Mouse (Mus musculus) kidney, embryonic 14.5 days (tissue): Measurements from ENCODE around the gene Actr1b. TPM values are rescaled to one million over a fixed set of nuclear protein-coding genes. Genes with fewer than 3 reads are reported as not detected.

Experiments
- ATAC-seq: fragments of 200-750 bp; cut with Nextera tagmentation; 2 replicates; pipeline ENCODE4 v1.8.0; 2017; ENCODE audit warnings: moderate number of reproducible peaks, mild to moderate bottlenecking, moderate TSS enrichment, moderate library complexity; ENCODE audit not compliant: low FRiP score, low TSS enrichment
- H3K27ac ChIP-seq: fragments of 300-500 bp; sonication (generic); 2 replicates; pipeline ENCODE4 v1.5.1; 2014; ENCODE audit warnings: low read depth, mild to moderate bottlenecking, low read length, moderate library complexity, mixed read lengths
- H3K27me3 ChIP-seq: fragments of 300-500 bp; sonication (generic); 2 replicates; pipeline ENCODE4 v1.6.1; 2014; ENCODE audit warnings: mild to moderate bottlenecking, low read length; ENCODE audit not compliant: control insufficient read depth, insufficient read depth
- H3K36me3 ChIP-seq: fragments of 300-500 bp; sonication (generic); 2 replicates; pipeline ENCODE4 v1.6.1; 2014; ENCODE audit warnings: low read length, mixed read lengths; ENCODE audit not compliant: control insufficient read depth, insufficient read depth
- H3K4me1 ChIP-seq: fragments of 300-500 bp; sonication (generic); 2 replicates; pipeline ENCODE4 v1.6.1; 2014; ENCODE audit warnings: low read length, mixed read lengths; ENCODE audit not compliant: control insufficient read depth, insufficient read depth
- H3K4me2 ChIP-seq: fragments of 300-500 bp; sonication (generic); replicated peaks from 2 replicates; pipeline ENCODE4 v1.6.1; 2014; ENCODE audit warnings: low read depth, mild to moderate bottlenecking, low read length
- H3K4me3 ChIP-seq: fragments of 300-500 bp; sonication (generic); 2 replicates; pipeline ENCODE4 v1.5.1; 2014; ENCODE audit warnings: mild to moderate bottlenecking, low read length
- H3K9ac ChIP-seq: fragments of 300-500 bp; sonication (generic); 2 replicates; pipeline ENCODE4 v1.6.1; 2014; ENCODE audit warnings: low read depth, mild to moderate bottlenecking, low read length, moderate library complexity
- H3K9me3 ChIP-seq: fragments of 300-500 bp; sonication (generic); 2 replicates; pipeline ENCODE4 v1.6.1; 2016; ENCODE audit warnings: low read length; ENCODE audit not compliant: control insufficient read depth
- WGBS: fragments of 180-500 bp; shearing (Covaris S2); extraction: QIAGEN DNeasy Blood & Tissue Kit; methylation state at CpG from one replicate; pipeline ENCODE4 v1.1.7; 2014; 5-methylcytosine and 5-hydroxymethylcytosine counted together
- polyA plus RNA-seq: library from polyadenylated mRNA; unstranded; fragments of >200 nt; fragmentation: Nextera tagmentation; extraction: Ambion mirVana; gene quantifications from 2 replicates; pipeline ENCODE4 v1.2.1, GENCODE M21; 2014

Gene Actr1b
- polyA plus RNA-seq, 1 experiment from 2014 or later: 93.0 TPM

GRCm38 (mm10) chr1:36709055-36709853, 5.0 kb downstream of the Actr1b start:
- WGBS: under 1% methylated on average over 33 of the region's 33 CpGs
- peaks cover 30% of the 10 kb centered on the region for H3K36me3 ChIP-seq
- peak; percentile 72 for ATAC-seq
- H3K4me2 ChIP-seq: peak overlapping the region; percentile 61
- no peaks in the 10 kb centered on the region for H3K9me3 ChIP-seq
- peak overlapping the region; percentile 83 for H3K27ac ChIP-seq
- peak overlapping the region; percentile 91 for H3K9ac ChIP-seq
- H3K27me3 ChIP-seq: no peaks in the 10 kb centered on the region
- H3K4me3 ChIP-seq: peak overlapping the region; percentile 94
- H3K4me1 ChIP-seq: peaks cover 13% of the 10 kb centered on the region

DNA sequence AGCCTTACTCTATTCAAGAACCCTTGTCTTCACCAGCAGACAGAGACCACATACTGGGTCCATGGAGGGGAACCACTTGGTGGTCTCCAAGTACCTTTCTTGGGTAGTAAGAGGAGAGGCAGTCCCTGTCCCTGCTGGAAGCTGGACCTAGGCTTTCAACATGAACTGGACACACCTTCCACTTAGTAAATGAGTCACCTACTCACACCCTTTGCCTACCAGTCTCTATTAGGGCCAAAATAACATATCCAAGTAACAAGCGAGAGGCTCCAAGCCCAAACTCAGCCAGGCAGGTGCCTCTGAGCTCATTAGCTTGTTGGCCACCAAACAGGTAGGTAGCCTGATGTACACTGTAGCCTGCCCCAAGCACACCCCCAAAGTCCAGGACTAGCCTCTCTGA, 5.6 kb downstream of the Actr1b start:
- 86% methylated on average over 1 of the region's 1 CpGs for WGBS
- Histone ChIP-seq H3K9me3 (no peaks in the 10 kb centered on the region), H3K4me2 (peak overlapping the region; percentile 61), H3K36me3 (peaks cover 36% of the 10 kb centered on the region), H3K9ac (peak overlapping the region; percentile 91; the same call in 1 of the 2 replicates), H3K4me3 (peak overlapping the region; percentile 94), H3K4me1 (peaks cover 13% of the 10 kb centered on the region), H3K27me3 (no peaks in the 10 kb centered on the region), H3K27ac (no peak overlapping the region)
- no peak for ATAC-seq

- Histone ChIP-seq H3K27ac (no peak overlapping the region), H3K4me3 (no peak overlapping the region), H3K9me3 (no peaks in the 10 kb centered on the region), H3K9ac (no peak overlapping the region), H3K36me3 (peaks cover 45% of the 10 kb centered on the region), H3K4me2 (no peak overlapping the region), H3K27me3 (no peaks in the 10 kb centered on the region), H3K4me1 (peaks cover 13% of the 10 kb centered on the region)
- WGBS: 77% methylated on average over 3 of the region's 3 CpGs
- no peak for ATAC-seq
Observed at GRCm38 (mm10) chr1:36707797-36708196, 6.4 kb downstream of the Actr1b start.

- WGBS: 79% methylated on average over 2 of the region's 2 CpGs
Observed at GRCm38 (mm10) chr1:36707166-36707565, 7.1 kb downstream of the Actr1b start.

GRCm38 (mm10) chr1:36697030-36697429, 17.2 kb downstream of the Actr1b start:
- 59% methylated on average over 5 of the region's 5 CpGs for WGBS
- peak overlapping the region; percentile 13; the same call in 1 of the 2 replicates for H3K9ac ChIP-seq
- H3K4me2 ChIP-seq: no peak overlapping the region
- H3K4me3 ChIP-seq: no peak overlapping the region
- no peaks in the 10 kb centered on the region for H3K9me3 ChIP-seq
- H3K36me3 ChIP-seq: peaks cover 58% of the 10 kb centered on the region
- no peaks in the 10 kb centered on the region for H3K27me3 ChIP-seq
- H3K27ac ChIP-seq: no peak overlapping the region
- peaks cover 10% of the 10 kb centered on the region for H3K4me1 ChIP-seq
- ATAC-seq: no peak

More at GRCm38 (mm10) chr1:36707166-36707565, 7.1 kb downstream of the Actr1b start:
- Histone ChIP-seq H3K27ac (no peak overlapping the region), H3K36me3 (peaks cover 51% of the 10 kb centered on the region), H3K9me3 (no peaks in the 10 kb centered on the region), H3K4me1 (peaks cover 13% of the 10 kb centered on the region), H3K27me3 (no peaks in the 10 kb centered on the region), H3K9ac (no peak overlapping the region; the same call in 1 of the 2 replicates), H3K4me2 (no peak overlapping the region), H3K4me3 (no peak overlapping the region)
- no peak for ATAC-seq

GRCm38 (mm10) chr1:36696411-36696810, 17.8 kb downstream of the Actr1b start:
- Histone ChIP-seq H3K4me1 (peaks cover 11% of the 10 kb centered on the region), H3K4me3 (no peak overlapping the region), H3K9ac (no peak overlapping the region), H3K9me3 (no peaks in the 10 kb centered on the region), H3K4me2 (no peak overlapping the region), H3K27me3 (no peaks in the 10 kb centered on the region), H3K36me3 (peaks cover 52% of the 10 kb centered on the region), H3K27ac (no peak overlapping the region)
- 52% methylated on average over 6 of the region's 6 CpGs for WGBS
- ATAC-seq: no peak

- H3K9me3 ChIP-seq: no peaks in the 10 kb centered on the region
- no peak overlapping the region for H3K27ac ChIP-seq
- no peaks in the 10 kb centered on the region for H3K27me3 ChIP-seq
- no peak overlapping the region for H3K9ac ChIP-seq
- H3K36me3 ChIP-seq: peaks cover 38% of the 10 kb centered on the region
- ATAC-seq: no peak
- H3K4me1 ChIP-seq: peaks cover 11% of the 10 kb centered on the region
- 88% methylated on average over 6 of the region's 6 CpGs for WGBS
- H3K4me2 ChIP-seq: no peak overlapping the region
- H3K4me3 ChIP-seq: no peak overlapping the region
Observed at GRCm38 (mm10) chr1:36694871-36695270, 19.4 kb downstream of the Actr1b start.

DNA sequence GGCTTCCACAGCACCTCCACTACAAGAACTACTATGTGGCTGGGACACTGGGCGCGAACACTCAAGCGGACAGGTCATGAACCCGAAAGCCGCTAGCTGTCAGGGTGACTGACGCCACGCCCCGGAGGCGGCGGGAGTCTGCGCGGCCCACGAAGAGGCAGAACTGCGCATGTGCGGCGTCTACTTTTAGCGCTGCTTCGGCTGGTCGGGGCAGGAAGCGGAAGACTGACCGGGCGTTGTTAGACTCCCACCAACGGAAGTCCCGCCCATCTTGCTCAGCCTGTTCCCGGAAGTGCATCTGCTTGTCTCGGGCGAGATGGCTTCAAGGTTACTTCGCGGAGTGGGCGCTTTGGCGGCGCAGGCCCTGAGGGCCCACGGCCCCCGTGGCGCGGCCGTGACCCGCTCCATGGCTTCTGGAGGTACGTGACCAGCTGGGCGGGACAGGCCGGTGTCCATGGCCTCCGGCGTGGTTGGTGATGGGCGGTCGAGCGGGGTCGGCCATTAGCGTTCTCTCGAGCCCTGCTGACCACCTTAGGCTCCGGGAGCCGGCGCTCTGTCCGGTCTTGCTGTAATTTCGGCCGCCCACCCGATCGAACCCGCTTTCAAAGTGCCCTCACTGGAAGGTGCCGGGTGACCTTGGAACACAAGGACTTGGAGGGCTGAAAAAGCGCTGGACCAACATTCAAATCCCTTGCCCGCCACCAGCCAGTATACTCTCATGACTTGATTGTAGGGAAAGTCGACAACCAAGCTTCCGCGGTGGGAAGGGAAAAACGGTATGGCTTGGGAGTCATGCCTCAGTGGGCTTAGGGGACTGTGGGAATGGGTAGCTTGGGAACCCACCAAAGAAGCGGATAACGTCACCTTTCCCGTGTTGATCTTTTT, 22.7 kb downstream of the Actr1b start, which contains the start of gene Cox5b:
Gene Cox5b (plus strand): TSS at position 179 of the 885 bp plus-strand sequence.
- Histone ChIP-seq H3K4me3 (peak within 1 kb of the TSS; percentile 95), H3K9me3 (no peaks in the 10 kb centered on the region), H3K4me1 (peaks cover 8% of the 10 kb centered on the region), H3K36me3 (peaks cover 26% of the 10 kb centered on the region), H3K27me3 (no peaks in the 10 kb centered on the region), H3K4me2 (peak within 1 kb of the TSS; percentile 81), H3K27ac (peak within 1 kb of the TSS; percentile 59), H3K9ac (peak within 1 kb of the TSS; percentile 87)
- WGBS: under 1% methylated on average over 65 of the region's 68 CpGs
- ATAC-seq: peak; percentile 94
